Mouse (Mus musculus) lung, postnatal 14 days (tissue): ENCODE measurements around the gene P2rx7.

Source experiments
- DNase-seq: peaks from one replicate; pipeline ENCODE4 v3.0.0; 2021

The P2rx7 gene

GRCm38 (mm10) chr5:122733881-122734280, 90.2 kb downstream of the P2rx7 start:
- DNase-seq: no peak

- no peak for DNase-seq
Observed at GRCm38 (mm10) chr5:122735853-122736252, 92.1 kb downstream of the P2rx7 start.

DNA sequence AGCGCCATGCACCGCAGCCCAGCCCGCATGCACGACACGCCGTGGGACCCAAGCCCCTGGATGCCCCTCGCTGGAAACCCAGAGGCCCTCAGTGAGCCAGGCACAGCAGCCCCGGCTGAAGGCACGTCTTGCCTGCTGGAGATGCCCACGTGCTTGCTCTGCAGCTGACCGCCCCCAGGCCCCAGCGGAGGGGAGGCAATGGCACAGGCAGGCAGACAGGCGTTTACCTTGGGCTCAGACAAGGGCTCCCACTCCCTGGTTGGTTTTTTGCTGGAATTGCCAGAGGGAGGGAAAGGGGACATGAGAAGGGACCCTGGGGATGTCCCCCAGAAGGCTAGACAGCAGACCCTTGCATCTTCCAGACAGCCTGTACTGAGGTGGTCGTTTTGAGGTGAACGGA, 93.0 kb downstream of the P2rx7 start:
- no peak for DNase-seq
